Mouse (Mus musculus): ENCODE results near the gene Tjp1. TPM values are rescaled to one million over a fixed set of nuclear protein-coding genes. Genes with fewer than 3 reads are reported as not detected.

Tjp1 gene
- total RNA-seq, 2 experiments from 2014 or later, result 14.2 to 16.9 TPM

DNA sequence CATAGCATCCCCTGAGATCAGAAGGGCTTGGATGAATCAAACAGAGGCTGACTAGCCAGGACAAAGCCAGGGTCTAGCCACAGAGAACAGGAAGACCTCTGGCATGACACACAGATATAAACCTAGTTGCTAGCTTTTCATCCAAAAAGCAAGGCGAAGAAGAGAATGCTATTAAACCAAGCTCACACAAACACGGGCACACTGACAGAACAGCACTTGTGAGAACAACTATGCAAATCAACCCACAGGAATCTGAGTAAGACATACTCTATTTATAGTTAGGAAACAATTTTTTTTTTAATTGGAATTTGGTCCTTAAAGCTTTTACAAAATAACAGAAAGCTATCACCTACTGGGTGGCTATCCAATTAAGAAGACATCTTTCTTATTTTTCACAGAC lies 212.4 kb downstream of the Tjp1 start:
- no peak for ATAC-seq (replicated peaks; ENCODE audit: low FRiP score, low TSS enrichment, poor library complexity, severe bottlenecking)

- no peak for ATAC-seq (replicated peaks; ENCODE audit: low FRiP score, low TSS enrichment, poor library complexity, severe bottlenecking)
Observed at GRCm38 (mm10) chr7:65296675-65297589, 230.6 kb downstream of the Tjp1 start.

GRCm38 (mm10) chr7:65282886-65283285 lies 244.7 kb downstream of the Tjp1 start:
- no peak for ATAC-seq (replicated peaks; ENCODE audit: low FRiP score, low TSS enrichment, poor library complexity, severe bottlenecking)

DNA sequence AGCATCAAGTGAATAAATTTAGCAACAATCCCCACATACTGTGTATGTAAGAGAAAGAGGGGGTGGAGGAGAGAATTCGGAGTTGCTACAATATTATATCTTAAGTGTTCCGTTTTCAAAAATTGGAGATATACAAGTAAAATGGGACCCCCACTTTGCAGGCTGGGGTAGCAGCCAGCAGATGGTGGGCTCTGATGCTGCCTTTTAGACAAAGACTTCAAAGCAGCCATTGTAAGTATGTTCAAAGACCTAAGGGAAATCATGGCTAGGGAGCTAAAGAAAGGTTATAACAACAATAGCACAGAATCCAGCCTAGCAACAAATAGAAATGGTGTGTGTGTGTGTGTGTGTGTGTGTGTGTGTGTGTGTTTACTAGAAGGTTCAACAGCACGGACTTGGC lies 245.6 kb downstream of the Tjp1 start:
- ATAC-seq (replicated peaks; ENCODE audit: low FRiP score, low TSS enrichment, poor library complexity, severe bottlenecking), result no peak

DNA sequence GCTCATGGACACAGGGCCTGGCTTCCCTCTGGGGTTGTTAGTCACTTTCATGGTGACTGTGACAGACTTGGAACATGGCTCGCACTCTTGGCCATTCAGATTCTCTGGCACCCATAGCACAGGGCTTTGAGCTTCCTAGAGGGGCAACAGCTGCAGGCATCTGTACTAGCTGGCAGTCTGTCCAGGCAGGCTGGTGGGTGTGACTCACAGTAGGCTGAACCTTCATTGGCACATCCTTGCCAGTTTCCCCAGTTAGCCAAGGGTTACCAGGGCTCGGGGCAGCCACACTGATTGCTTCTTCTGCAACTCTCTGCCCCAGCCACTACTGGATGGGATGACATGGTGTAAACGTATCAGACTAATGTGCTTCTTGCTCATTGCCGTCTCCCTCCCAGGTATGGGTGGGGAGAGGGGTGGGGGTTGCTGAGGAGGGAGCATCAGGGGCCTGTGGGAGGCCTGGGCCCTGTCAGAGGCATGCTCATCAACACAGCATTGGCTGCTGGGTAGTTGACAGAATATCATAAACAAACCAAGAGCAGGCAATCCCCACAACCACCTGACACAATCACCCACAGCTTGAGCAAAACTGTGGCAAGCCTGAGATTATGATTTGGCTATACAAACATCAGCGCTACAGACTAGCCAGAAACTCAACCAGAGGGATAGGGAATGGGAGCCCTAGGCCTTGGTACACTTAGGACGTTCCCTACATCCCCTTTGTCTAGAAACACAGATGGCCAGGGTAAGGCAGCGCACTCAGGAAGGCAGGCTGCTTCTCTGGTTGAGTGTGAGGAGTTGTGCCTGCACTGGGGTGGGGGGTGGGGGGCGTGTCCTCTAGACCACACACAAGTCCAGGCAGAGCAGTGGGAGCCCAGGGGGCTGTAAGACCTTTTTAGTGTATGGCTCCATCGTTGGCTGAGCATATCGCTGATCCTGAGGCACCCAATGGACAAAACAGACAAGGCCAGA lies 246.4 kb downstream of the Tjp1 start:
- ATAC-seq (replicated peaks; ENCODE audit: low FRiP score, low TSS enrichment, poor library complexity, severe bottlenecking), result no peak

DNA sequence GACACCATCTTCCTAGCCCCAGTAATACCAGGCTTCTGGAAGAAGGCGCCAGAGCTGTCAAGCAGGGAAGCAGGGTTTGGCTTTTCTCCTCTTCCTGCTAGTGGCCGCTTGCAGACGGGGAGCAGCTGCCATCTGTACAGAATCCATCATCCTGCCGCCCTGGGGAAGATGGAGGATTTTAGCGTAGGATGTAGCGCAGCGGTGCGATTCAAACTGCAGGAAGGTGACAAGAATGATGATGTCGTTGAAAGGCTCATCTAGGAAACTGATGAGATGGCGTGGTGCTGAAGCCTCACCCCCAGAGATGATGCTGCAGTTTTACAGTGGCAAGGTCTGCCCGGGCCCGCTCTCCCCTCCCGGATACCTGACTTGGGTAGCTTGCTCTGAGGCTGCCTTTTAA lies 248.3 kb downstream of the Tjp1 start:
- no peak for ATAC-seq (replicated peaks; ENCODE audit: low FRiP score, low TSS enrichment, poor library complexity, severe bottlenecking)

- no peak for ATAC-seq (replicated peaks; ENCODE audit: low FRiP score, low TSS enrichment, poor library complexity, severe bottlenecking)
Observed at GRCm38 (mm10) chr7:65275761-65276160, 251.8 kb downstream of the Tjp1 start.

DNA sequence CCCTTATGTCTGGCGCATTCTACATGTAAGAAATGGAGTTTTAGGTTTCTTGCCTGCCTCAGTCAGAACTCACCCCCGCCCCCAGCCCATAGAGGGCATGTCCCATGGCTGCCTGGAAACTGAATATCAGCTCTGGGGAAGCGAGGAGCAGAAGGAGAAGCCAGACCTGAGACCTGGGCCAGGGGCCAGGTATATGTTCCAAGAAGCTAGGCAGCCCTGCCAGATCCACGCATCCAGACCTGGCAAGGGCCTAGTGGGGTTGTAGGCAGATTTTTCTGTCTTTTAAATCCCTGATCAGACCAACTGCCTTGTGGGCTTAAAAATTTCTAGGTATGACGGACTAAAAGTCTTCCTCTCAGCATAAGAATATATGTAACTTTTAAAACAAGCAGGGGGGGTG lies 253.4 kb downstream of the Tjp1 start:
- no peak for ATAC-seq (replicated peaks; ENCODE audit: low FRiP score, low TSS enrichment, poor library complexity, severe bottlenecking)

DNA sequence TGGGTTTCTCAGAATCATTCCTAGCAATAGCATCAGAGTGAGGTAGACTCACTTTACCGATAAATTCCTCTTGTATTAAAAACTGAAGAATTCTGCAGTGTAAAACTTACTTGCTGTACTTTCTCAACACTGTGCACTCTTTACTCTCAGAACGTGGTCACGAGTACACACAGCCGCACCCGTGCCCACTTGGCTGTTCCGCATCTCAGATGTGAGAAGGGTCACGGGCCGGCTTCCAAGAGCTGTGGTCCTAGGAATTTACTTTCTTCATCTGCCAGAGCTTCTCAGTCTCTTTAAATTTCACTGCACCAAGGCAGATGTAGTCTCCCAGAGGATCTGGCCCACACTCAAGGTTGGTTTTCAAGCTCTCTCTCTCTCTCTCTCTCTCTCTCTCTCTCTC lies 277.9 kb downstream of the Tjp1 start:
- no peak for ATAC-seq (replicated peaks; ENCODE audit: low FRiP score, low TSS enrichment, poor library complexity, severe bottlenecking)

Other genes starting within 250 kb of the Tjp1 start
- 36.0 and 45.4 TPM in 2 replicates for gene Tarsl2, start 117.1 kb upstream of the Tjp1 start, total RNA-seq (2014; fragmentation: Nextera tagmentation)
- gene Tarsl2, start 117.1 kb upstream of the Tjp1 start, total RNA-seq (2017), result 58.1 and 73.2 TPM in 2 replicates
- gene Tm2d3, start 163.4 kb upstream of the Tjp1 start, total RNA-seq (2014; fragmentation: Nextera tagmentation), result 42.3 and 47.2 TPM in 2 replicates
- 25.6 and 64.9 TPM in 2 replicates for gene Tm2d3, start 163.4 kb upstream of the Tjp1 start, total RNA-seq (2017)

All from megakaryocyte-erythroid progenitor cell, adult 5-6 weeks (primary cell).